Mouse (Mus musculus): ENCODE results near the gene Exoc3l4.
A peak's percentile ranks its signal among the peaks of the same experiment; 100 is the strongest.

GRCm38 (mm10) chr12:111479917-111480316 is 63.1 kb downstream of the Exoc3l4 start:
- TF ChIP-seq CTCF (IDR thresholded peaks at IDR 0.05; ENCODE audit: low read depth, low read length): peak; percentile 53
- TF ChIP-seq POLR2A (IDR thresholded peaks at IDR 0.05; ENCODE audit: insufficient read depth, low read length): no peak
- TF ChIP-seq EP300 (IDR thresholded peaks at IDR 0.05; ENCODE audit: insufficient read depth, low read depth, low read length): no peak
